Mouse (Mus musculus) megakaryocyte, adult 5-6 weeks (primary cell): ENCODE measurements around the gene Tpd52l2. TPM values are rescaled to one million over a fixed set of nuclear protein-coding genes. Genes with fewer than 3 reads are reported as not detected.

Experiments used
- ATAC-seq: 2 replicates; pipeline ENCODE4 v1.8.0; 2016; ENCODE audit warnings: mild to moderate bottlenecking, inconsistent platforms; ENCODE audit not compliant: poor library complexity, severe bottlenecking
- total RNA-seq, 2 experiments: library from RNA; stranded (forward) in 1 of 2; stranded (reverse) in 1 of 2; fragments of 153-499, 151-499 nt in 1 of 2; fragments of 221-1000, 200-1000 nt in 1 of 2; gene quantifications; 2 replicates each; pipeline versions ENCODE4 v1.2.3 to v1.2.4; 2015 to 2017

The Tpd52l2 gene
- total RNA-seq, 2 experiments from 2014 or later, result 37.8 to 102 TPM

DNA sequence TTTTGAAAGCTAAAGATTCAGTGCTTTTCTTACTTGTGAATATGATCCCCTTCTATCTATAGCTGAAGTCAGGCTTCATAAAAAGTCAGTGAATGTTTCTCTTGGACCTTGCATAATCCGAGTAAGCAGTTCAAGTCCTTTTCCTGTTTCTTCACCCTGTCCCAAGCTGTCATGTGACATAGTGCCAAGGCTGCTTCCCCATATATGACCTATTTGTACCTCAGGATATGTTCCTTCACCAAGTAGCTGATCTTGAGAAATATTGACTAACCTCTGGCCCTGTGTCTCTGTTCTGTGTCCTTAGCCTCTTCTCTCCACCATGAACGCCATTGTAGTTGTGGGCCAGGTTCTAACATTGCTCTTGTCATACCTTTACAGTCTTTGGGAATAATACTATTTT, 39.5 kb downstream of the Tpd52l2 start:
- ATAC-seq, result peak; percentile 94

DNA sequence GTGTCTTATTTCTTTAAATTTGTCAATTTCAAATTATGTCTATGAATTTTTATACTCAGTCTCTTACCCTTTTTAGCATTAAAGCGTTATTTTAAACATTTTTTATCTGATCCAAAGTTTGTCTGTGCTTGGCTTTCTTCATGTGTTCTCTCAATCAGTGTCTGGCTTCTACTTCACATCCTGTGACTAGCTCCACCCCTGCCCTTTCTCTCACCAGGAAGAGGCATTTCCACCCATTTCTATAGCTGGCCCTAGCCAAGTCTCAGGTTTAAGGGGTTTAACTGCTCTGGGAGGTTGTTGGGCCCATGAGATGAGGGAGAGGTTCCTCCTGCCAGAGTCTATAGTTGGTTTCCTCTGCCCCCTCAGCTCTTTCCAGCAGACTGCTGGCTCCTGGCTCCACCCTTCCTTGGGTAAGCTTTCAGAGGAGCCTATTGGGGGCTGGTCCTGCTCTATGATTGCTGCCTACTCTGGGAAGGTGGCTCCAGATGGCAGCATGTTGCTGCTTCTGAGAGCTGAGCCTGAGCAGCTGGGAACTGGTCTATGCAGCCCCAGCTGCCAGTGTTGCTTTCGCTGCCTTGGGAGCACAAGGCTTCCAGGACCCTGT, 40.6 kb downstream of the Tpd52l2 start:
- peak; percentile 63 for ATAC-seq

DNA sequence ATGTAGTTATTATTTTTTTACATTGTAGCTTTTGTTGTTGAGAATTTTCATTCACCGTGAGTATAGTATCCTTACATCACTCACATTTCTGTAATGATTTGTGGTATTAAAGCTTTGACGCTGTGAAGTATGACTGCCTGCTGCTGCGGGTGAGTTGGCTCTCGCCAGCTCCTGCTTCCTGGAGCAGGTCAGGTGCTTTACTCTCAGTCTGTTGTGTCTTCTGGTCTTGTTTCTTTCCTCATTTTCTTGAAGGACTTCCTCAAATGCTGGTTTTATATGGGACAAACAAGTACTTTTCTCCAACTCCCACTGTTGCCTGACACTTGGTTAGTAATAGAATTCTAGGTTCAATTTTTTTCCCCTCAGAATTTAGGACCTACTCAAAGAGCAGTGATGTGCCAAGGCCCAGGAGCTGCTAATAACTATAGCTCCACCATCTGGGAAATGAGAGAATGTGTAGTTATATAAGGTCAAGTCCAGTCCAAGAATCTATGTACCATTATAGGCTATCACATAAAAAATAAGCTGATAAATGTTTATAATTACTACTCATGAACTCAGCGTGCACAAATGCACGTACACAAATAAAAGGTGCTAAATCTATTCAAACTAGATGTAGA, 44.9 kb downstream of the Tpd52l2 start:
- ATAC-seq, result peak; percentile 38; the same call in 1 of the 2 replicates

DNA sequence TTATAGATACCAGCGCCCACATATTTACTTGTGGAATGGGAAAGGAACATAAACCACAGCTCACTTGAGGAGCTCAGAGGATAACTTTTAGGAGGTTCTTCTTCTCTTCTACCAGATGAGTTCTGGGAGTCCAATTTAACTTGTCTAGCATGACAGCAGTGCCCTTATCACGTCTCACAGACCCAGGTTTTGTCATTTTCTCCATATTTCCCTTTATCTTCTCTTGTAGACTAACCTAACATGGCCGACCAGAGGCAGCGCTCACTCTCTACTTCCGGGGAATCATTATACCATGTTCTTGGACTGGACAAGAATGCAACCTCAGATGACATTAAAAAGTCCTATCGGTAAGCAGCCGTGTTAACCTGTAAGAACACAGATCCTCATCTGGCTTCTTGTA, 49.2 kb downstream of the Tpd52l2 start:
- ATAC-seq, result no peak

DNA sequence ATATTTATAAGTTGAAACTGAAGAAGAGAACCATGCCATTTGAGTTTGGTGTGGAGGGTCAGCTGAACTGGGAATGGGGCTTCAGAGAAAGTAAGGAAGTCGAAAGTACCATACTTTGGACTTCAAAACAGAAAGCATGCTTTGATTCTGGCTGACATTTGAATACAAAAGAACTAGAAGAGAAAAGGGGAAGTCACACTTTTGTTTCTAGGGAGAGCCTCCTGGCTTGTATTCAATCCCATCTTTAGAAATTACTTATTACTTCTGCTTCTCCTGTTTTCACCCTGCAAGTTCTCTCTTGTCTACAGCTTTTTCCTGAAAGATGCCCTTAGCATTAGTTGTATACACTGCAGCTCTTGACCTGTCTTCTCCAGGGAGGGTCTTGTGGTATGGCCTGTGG, 51.3 kb downstream of the Tpd52l2 start:
- peak; percentile 75 for ATAC-seq

DNA sequence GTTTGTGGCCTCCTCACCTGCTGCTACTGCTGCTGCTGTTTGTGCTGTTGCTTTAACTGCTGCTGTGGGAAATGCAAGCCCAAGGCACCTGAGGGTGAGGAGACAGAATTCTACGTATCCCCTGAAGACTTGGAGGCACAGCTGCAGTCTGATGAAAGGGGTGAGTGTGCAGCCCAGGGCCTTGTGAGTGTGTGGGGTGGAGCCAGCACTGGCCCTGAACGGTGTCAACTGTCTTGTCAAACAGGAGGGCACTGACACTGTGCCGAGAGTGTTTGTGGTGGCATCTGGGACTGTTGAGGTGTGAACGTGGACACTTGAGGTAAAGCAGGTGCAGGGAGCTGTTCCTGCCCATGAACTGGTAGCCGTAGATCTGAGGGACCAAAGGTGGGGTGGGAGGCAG, 51.7 kb downstream of the Tpd52l2 start:
- ATAC-seq, result no peak

DNA sequence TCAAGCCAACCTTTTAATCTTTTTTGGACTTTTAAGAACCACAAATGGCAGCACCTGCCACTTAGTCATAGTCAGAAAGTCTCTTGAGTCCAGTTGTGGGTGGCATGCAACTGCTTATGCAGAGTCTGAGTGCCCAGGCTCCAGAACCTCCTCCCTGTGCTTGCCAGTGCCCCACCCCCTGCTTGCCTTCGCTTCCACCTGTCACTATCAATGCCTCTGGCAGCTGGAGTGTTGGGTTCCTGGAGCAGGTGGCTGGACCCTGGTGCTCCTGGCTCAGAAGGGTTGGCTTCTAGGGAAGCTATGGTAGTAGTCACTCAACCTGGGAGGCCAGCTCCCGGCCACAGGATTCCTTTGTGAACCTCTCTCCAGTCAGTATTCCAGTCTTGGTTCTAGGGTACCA, 53.3 kb downstream of the Tpd52l2 start:
- no peak for ATAC-seq

DNA sequence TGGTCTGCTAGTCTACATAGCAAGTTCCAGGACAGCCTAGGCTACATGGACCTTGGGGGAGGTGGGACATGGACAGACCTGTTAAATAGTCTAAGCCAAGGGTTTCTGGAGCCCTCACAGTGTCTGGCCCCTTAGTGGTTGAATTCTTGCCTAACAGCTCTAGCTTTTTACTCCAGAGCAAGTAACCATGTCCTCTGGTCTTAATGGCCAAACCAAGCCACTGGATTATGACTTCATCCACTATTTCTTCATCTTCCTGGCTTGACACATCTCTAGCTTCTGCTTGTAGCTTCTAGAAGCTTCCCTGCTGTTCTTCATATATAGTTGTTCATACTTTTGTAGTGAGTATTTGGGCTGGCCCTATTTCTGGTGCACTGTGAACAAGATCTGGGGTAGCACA, 56.8 kb downstream of the Tpd52l2 start:
- peak; percentile 92 for ATAC-seq

DNA sequence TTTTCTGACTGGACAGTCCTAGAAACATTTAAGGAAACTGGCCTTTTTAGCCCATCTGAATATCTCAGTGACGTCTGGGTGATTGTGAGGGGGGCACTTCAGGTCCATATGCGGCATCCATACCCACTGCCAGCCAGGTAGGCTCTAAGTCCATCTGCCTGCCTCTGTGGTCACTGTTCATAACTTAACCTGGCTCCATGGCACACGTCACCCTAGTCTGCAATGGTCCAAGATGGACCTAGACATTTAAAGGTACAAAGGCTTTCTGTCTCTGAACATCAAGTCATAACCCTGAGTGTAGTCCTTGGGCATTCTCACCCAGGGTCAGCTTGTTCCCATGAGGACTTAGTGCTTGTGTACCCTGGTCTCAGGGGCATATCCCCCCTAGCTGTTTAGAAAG, 70.4 kb downstream of the Tpd52l2 start:
- ATAC-seq, result no peak

Other genes starting within 250 kb of the Tpd52l2 start
- 12.5 and 16.6 TPM in 2 replicates for gene Gmeb2, start 209.1 kb upstream of the Tpd52l2 start, total RNA-seq (2015)
- 13.4 and 23.9 TPM in 2 replicates for gene Gmeb2, start 209.1 kb upstream of the Tpd52l2 start, total RNA-seq (2017)
- gene Stmn3, start 182.6 kb upstream of the Tpd52l2 start, total RNA-seq (2015), result not detected in 2 replicates
- not detected in 2 replicates for gene Stmn3, start 182.6 kb upstream of the Tpd52l2 start, total RNA-seq (2017)
- 26.8 and 34.1 TPM in 2 replicates for gene Rtel1, start 177.4 kb upstream of the Tpd52l2 start, total RNA-seq (2015)
- gene Rtel1, start 177.4 kb upstream of the Tpd52l2 start, total RNA-seq (2017), result 21.6 and 25.8 TPM in 2 replicates
- 4.9 and 7.9 TPM in 2 replicates for gene Zgpat, start 132.2 kb upstream of the Tpd52l2 start, total RNA-seq (2015)
- 28.0 and 29.5 TPM in 2 replicates for gene Zgpat, start 132.2 kb upstream of the Tpd52l2 start, total RNA-seq (2017)
- gene Arfrp1, start 131.7 kb upstream of the Tpd52l2 start, total RNA-seq (2015), result 22.8 and 29.9 TPM in 2 replicates
- gene Arfrp1, start 131.7 kb upstream of the Tpd52l2 start, total RNA-seq (2017), result 37.2 and 43.3 TPM in 2 replicates
- gene Lime1, start 117.1 kb upstream of the Tpd52l2 start, total RNA-seq (2015), result 21.5 and 25.4 TPM in 2 replicates
- 20.4 and 28.9 TPM in 2 replicates for gene Lime1, start 117.1 kb upstream of the Tpd52l2 start, total RNA-seq (2017)
- 1.4 and 2.5 TPM in 2 replicates for gene Zbtb46, start 37.7 kb upstream of the Tpd52l2 start, total RNA-seq (2015)
- 2.3 and 3.9 TPM in 2 replicates for gene Zbtb46, start 37.7 kb upstream of the Tpd52l2 start, total RNA-seq (2017)
- not detected in 2 replicates for gene Abhd16b, start 3.9 kb upstream of the Tpd52l2 start, total RNA-seq (2015)
- not detected in 2 replicates for gene Abhd16b, start 3.9 kb upstream of the Tpd52l2 start, total RNA-seq (2017)
- gene Dnajc5, start 23.3 kb downstream of the Tpd52l2 start, total RNA-seq (2015), result 32.2 and 35.1 TPM in 2 replicates
- gene Dnajc5, start 23.3 kb downstream of the Tpd52l2 start, total RNA-seq (2017), result 39.7 and 44.9 TPM in 2 replicates
- 86.0 and 103 TPM in 2 replicates for gene Uckl1, start 87.8 kb downstream of the Tpd52l2 start, total RNA-seq (2015)
- 65.2 and 79.3 TPM in 2 replicates for gene Uckl1, start 87.8 kb downstream of the Tpd52l2 start, total RNA-seq (2017)
- 13.3 and 15.1 TPM in 2 replicates for gene Prpf6, start 94.7 kb downstream of the Tpd52l2 start, total RNA-seq (2015)
- 68.0 and 68.1 TPM in 2 replicates for gene Prpf6, start 94.7 kb downstream of the Tpd52l2 start, total RNA-seq (2017)
- gene Zfp512b, start 95.7 kb downstream of the Tpd52l2 start, total RNA-seq (2015), result 3.6 and 4.7 TPM in 2 replicates
- gene Zfp512b, start 95.7 kb downstream of the Tpd52l2 start, total RNA-seq (2017), result 8.1 and 9.9 TPM in 2 replicates
- gene Samd10, start 102.1 kb downstream of the Tpd52l2 start, total RNA-seq (2015), result 7.4 and 9.7 TPM in 2 replicates
- 2.3 and 2.8 TPM in 2 replicates for gene Samd10, start 102.1 kb downstream of the Tpd52l2 start, total RNA-seq (2017)
- gene Gm29797, start 159.9 kb downstream of the Tpd52l2 start, total RNA-seq (2015), result not detected in 2 replicates
- not detected in 2 replicates for gene Gm29797, start 159.9 kb downstream of the Tpd52l2 start, total RNA-seq (2017)
- 0.14 and 0.20 TPM in 2 replicates for gene Sox18, start 174.5 kb downstream of the Tpd52l2 start, total RNA-seq (2015)
- not detected in 2 replicates for gene Sox18, start 174.5 kb downstream of the Tpd52l2 start, total RNA-seq (2017)
- gene Tcea2, start 183.2 kb downstream of the Tpd52l2 start, total RNA-seq (2015), result 9.4 and 9.6 TPM in 2 replicates
- 6.3 and 8.2 TPM in 2 replicates for gene Tcea2, start 183.2 kb downstream of the Tpd52l2 start, total RNA-seq (2017)
- gene Rgs19, start 196.8 kb downstream of the Tpd52l2 start, total RNA-seq (2015), result 502 and 576 TPM in 2 replicates
- gene Rgs19, start 196.8 kb downstream of the Tpd52l2 start, total RNA-seq (2017), result 162 and 178 TPM in 2 replicates
- not detected in 2 replicates for gene Lkaaear1, start 201.3 kb downstream of the Tpd52l2 start, total RNA-seq (2015)
- gene Lkaaear1, start 201.3 kb downstream of the Tpd52l2 start, total RNA-seq (2017), result not detected in 2 replicates
- gene Oprl1, start 217.9 kb downstream of the Tpd52l2 start, total RNA-seq (2015), result not detected in 2 replicates
- gene Oprl1, start 217.9 kb downstream of the Tpd52l2 start, total RNA-seq (2017), result not detected in 2 replicates